Mouse (Mus musculus) cortical plate, adult 2 months (tissue): ENCODE measurements around the gene AC124502.3.

Experiments used
- CTCF ChIP-seq: fragments of 200-500 bp; IDR thresholded peaks from 2 replicates; pipeline ENCODE4 v1.5.1; 2011; ENCODE audit warnings: mild to moderate bottlenecking, control low read depth, low read length; ENCODE audit not compliant: insufficient read depth; ENCODE audit errors: extremely low read depth
- POLR2A ChIP-seq: fragments of 200-500 bp; IDR thresholded peaks from 2 replicates; pipeline ENCODE4 v1.6.1; 2011; ENCODE audit warnings: mild to moderate bottlenecking, low read length, control low read depth; ENCODE audit not compliant: insufficient read depth; ENCODE audit errors: extremely low read depth

DNA sequence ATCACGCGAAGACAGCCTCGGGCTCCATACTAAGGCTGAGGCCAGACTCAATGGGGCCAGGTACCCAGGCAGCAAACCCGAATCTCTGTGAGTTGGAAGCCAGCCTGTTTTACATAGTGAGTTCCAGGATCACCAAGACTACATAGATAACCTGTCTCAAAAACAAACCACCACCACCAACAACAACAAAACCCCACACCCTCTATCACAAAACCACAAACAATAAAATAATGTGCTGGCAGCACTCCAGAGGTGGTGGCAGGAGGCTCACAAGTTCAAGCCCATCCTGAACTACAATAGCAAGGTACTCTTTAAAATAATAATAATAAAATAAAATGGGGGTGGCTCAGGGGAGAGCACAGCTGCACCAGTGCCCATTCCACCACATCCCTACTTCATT, 2.1 kb upstream of the AC124502.3 start:
- TF ChIP-seq CTCF (no peak), POLR2A (no peak)
